Mouse (Mus musculus) ovary, adult 18-20 months (tissue): ENCODE data around the gene Atn1.

Experiments used
- DNase-seq: peaks from one replicate; pipeline ENCODE4 v3.0.0; 2022; ENCODE audit warnings: low spot score, mixed read lengths

Atn1 gene

DNA sequence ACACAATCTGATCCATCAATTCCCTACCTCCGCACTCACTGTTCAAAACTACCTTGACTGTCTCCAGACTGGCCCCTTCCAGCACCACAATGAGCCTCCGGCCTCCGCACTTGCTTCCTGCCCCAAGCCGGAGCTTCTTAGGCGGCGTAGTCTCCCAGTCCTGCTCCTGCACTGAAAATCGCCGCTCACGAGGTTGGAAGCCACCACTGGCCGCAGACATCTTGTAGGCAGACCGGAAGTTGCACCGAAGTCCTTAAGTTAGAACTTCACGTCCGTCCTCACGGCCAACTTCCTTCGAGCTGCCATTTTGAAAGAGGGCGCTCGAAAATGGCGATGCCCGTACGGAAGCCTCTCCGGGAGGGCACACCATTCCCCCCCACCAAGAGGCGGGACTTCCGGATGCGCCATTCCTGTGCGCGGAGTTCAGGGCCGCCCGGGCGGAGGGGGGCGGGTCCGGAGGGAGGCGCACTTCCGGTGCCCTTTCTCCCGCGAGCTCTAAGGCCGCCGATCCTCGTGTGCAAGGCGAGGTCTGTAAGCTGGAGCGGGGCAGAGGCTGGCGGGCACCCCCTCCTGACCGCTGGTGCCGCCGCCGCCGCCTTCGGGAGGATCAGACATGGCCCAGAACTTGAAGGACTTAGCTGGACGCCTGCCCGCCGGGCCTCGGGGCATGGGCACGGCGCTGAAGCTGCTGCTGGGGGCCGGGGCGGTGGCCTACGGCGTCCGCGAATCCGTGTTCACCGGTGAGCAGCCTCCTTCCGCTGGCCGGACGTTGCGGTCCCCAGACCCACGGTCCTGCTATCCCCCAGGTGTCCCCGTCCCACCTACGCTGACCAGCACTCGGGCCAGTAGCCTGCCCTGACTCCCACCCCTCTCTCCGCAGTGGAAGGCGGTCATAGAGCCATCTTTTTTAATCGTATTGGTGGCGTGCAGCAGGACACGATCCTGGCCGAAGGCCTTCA, 44.2 kb downstream of the Atn1 start, which contains the start of the genes Emg1 and Phb2:
Gene Emg1, minus strand, starts transcription at position 355 of the 959 bp plus-strand sequence.
Gene Phb2, plus strand, starts transcription at position 513 of the 959 bp plus-strand sequence.
- DNase-seq: peak; percentile 97

GRCm38 (mm10) chr6:124708289-124708889, 47.9 kb downstream of the Atn1 start:
- DNase-seq: no peak

DNA sequence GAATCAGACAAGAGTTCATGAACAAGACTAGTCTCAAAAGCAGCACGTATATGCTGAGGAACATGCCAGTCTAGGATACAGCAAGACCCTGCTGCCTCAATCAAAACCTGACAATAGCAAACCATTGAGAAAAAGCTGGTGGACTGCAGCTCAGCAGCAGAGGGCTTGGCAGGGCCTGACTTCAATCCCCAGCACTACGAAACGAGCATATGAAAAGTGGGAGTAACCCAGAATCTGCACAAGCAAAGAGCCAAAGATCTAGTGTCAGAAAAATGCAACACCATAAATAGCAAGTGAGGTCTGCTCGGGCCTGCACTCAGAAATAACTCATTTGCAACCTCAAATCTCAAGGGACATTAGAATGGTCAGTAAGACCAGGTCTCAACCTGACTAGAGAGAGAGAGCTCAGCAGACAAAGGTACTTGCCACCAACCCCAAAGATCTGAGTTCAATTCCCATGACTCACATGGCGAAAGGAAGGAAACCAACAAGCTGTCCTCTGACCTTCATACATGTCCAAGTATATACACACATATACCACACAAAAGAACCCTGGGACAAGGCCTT, 50.2 kb downstream of the Atn1 start:
- no peak for DNase-seq

- no peak for DNase-seq
These were observed 51.9 kb downstream of the Atn1 start for GRCm38 (mm10) chr6:124704417-124704816.

- DNase-seq: no peak
These were observed 52.5 kb downstream of the Atn1 start for GRCm38 (mm10) chr6:124703789-124704188.

DNA sequence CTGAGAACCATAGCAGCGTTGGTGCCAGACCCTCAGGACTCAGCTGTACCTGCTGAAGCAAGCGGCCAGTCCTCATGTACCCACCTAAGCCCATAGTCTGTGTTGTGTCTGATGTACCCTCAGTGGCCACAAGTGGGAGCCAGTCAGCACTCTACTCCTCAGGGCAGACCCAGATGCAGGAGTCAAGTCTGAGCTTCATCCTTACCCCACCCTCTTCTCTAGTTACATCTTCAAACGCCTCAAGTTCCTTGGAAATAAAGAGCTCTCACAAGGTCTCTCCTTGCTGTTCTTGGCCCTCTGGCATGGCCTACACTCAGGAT, 53.6 kb downstream of the Atn1 start:
- DNase-seq: no peak

DNA sequence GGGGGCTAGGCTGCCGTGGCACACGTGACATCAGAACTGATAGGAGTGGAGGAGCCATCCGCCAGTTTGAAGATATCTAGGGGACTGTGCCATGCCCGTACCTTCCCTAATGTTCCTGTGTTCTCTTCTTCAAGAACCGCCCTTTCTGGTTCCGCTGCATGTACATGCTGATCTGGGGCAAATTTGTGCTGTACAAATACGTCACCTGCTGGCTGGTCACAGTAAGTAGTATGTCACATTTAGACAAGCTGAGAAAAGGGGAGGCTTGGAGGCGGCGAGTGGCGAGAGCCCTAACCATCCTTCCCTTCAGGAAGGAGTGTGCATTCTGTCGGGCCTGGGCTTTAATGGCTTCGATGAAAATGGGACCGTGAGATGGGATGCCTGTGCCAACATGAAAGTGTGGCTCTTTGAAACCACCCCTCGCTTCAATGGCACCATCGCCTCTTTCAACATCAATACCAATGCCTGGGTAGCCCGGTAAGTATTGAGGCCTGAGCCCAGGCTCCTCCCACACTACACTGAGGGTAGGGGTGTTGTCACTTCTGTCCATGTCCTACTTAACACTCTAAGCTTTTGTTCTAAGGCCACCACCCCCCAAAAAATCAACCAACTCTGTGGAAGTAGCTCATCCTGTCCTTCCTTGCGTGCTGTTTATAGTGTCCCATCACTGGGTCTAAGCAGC, 54.1 kb downstream of the Atn1 start:
- DNase-seq: no peak

GRCm38 (mm10) chr6:124701338-124701737, 55.0 kb downstream of the Atn1 start:
- no peak for DNase-seq

DNA sequence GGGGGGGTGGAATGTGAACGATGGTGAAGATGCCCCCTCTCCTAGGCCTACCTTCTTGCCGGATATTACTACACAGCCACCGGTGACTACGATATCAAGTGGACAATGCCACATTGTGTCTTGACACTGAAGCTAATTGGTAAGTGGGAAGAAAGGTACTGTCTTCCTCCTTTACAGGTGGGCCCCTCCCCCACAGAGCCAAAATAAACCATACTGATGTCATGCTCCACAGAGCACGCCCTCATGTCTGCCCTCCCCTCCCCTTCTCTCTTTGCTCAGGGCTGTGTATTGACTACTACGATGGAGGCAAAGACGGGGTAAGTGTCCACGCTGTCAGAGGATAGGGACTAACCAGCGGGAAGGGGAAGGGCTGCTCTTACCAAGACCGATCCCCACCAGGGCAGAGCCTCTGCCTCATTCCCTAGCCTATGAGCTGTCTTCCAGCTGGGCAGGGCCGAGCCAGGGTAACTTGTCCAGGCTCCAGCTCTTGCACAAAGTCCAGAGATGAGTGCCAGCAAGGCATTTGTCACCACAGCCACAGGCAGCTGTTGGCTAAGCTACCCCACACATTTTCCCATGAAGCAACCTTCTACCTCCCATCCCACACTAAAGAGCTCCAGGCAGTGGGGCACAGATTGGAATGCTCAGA, 56.2 kb downstream of the Atn1 start:
- DNase-seq: peak; percentile 41

DNA sequence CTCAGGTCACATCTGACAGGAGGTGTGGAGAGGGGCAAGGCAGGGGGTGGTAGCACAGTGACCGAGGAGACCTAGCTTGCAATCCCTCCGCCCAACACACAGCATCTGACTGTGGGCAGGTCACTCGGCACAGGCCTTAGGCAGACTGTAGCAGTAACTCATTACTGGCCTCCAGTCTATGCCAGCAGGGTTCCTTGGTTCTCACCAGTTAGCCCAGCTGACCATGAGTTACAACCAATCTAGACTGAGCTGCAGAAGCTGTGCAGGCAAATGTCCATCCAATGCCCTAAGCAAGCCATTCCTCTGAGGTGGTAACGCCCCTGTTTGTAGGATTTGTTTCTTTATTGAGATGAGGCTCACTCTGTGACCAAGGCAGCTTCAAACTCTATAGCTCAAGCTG, 57.0 kb downstream of the Atn1 start:
- no peak for DNase-seq

DNA sequence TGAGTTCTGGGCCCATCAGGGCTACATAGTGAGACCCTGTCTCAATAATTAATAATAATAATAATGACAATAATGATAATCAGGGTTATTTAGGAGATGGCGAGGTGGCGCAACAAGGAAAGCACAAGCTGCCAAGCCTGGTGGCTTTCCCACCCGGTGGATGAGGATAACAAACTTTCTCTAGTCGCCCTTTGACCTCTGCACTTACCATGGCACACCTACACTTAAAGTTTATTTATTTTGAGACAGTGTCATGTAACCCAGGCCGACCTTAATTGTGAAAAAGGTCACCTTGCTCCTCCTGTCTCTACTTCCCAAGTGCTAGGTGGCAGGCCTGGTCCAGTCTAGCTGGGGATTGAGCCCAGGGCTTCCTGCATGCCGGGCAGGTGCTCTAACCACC, 57.6 kb downstream of the Atn1 start:
- DNase-seq: no peak

DNA sequence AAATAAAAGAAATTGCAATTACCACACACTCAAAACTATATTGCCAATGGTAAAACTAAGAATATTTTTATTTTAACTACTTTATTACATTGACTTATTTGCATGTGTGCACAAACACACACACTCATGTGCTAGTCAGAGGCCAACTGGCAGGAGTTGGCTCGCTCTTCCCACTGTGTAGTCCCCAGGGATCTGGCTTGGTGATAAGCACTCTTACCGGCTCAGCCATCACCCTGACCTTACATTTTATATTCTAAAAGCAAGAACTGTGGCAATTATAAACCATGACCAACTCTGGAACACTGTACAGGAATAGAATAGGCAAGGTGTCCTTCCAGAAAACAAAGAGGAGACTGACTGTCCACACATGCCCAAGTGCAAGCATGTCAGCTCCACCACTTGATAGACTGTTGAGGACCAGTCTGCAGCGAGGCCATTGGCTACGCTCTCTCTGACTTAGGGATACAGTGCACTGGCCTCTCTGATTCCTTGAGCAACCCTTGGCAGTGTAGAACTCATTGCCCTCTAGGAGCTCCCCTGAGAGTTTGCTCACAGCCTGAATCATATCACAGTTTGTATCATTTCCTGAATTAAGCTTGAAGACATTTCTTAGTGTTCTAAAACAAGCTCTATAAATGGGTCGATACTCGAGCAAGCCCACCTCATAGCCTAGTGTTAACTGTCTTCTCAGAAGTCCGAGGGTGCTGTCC, 59.7 kb downstream of the Atn1 start:
- DNase-seq: no peak

DNA sequence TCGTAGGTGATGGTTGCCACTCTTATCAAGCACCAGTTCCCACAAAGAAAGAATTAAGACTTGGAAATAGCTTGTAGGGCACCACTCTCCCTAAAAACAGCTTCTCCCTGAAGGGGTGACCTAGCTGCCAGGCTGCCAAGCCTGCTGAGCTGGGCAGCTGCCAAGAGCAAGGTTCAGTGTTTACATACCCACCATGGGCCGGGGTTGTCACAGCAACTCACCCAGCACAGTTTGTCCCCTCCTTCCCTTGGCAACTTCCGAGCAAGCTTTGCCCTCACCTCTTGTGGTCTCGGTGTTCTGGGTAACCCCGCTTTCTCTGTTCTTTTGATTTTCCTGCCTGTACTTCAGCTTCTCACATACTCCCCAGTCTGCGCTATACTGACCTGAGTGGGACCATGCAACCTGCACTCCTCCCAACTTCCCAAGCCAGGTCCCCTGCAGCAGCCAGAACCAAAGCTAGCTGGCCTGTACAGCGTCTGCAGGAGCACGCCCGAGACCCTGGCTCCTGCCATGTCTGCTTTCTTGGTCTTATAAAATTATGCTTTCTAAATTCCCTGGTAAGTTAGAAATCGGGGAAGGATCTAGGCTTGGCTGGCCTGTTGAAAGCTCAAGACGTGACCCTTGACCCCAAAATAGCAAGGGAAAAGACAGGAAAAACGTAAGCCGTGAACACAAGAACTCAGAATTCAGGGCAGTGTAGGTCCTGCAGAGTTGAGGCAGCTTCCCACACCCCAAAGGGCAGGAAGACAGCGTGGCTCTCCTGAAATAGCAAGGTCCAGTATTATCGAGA, 62.0 kb downstream of the Atn1 start:
- DNase-seq: peak; percentile 76

DNA sequence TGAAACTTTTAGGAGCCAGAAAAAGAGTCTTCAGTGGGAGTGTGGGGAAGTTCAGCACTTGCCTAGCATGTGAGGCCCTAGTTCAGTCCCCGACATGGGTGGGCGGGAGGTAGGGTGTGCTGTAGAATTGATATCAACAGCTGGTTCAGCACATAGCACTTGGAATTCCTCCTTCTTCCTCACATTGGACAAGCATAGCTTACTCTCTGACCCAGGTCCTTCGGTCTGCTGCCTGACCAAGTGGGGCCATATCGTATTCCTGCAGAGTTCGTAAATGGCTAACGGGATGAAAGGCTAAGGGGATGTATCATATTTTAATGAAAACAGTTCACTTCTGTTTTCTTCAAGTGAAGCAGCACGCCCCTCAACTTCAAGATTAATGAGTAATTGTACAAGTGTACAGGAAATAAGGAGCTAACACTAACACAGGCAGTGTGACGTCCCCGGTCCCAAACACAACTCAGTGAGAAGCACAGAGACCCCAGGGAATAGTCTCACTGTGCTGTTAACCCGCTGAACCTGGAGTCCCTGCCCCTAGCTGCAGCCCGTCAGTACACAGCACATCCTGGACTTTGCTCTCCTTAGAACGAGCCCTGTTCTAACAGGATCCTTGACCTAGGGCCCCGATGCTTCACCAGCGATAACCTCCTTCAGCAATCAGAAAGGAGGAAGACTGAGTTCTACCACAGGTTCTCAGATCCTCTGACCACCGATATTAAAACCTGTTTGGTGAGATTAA, 62.9 kb downstream of the Atn1 start:
- DNase-seq: no peak
